Mouse (Mus musculus) G1E (cell line): ENCODE data around the gene Arhgap11a. TPM values are rescaled to one million over a fixed set of nuclear protein-coding genes. Genes with fewer than 3 reads are reported as not detected.

ENCODE experiments used
- ATAC-seq: 2 replicates; pipeline ENCODE4 v1.8.0; 2016; ENCODE audit warnings: mild to moderate bottlenecking; ENCODE audit not compliant: insufficient number of reproducible peaks, poor library complexity, low FRiP score, severe bottlenecking; ENCODE audit errors: extremely low read depth
- DNase-seq: peaks from one replicate; pipeline ENCODE4 v3.0.0; 2012; ENCODE audit warnings: low spot score
- H3K27me3 ChIP-seq: 2 replicates; pipeline ENCODE4 v1.6.1; 2012; ENCODE audit warnings: mild to moderate bottlenecking, low read length, inconsistent platforms; ENCODE audit not compliant: insufficient read depth
- H3K36me3 ChIP-seq: replicated peaks from 2 replicates; pipeline ENCODE3; 2012; ENCODE audit warnings: mild to moderate bottlenecking, inconsistent platforms
- H3K4me1 ChIP-seq: 2 replicates; pipeline ENCODE4 v1.6.1; 2012; ENCODE audit warnings: low read depth, low read length, inconsistent platforms, mixed read lengths; ENCODE audit not compliant: insufficient read depth
- H3K4me3 ChIP-seq: 2 replicates; pipeline ENCODE4 v1.5.1; 2012; ENCODE audit warnings: low read depth, mild to moderate bottlenecking, inconsistent platforms, low read length, moderate library complexity, mixed read lengths
- H3K9me3 ChIP-seq: replicated peaks from 2 replicates; pipeline ENCODE4 v1.6.1; 2012; ENCODE audit warnings: inconsistent platforms
- CTCF ChIP-seq: IDR thresholded peaks from 2 replicates; pipeline ENCODE4 v1.5.1; 2012; ENCODE audit warnings: low read depth, low read length, inconsistent platforms, mixed read lengths
- GATA1 ChIP-seq: IDR thresholded peaks from 2 replicates; pipeline ENCODE4 v1.6.1; 2012; ENCODE audit warnings: borderline replicate concordance, low read length, inconsistent platforms, mixed read lengths
- GATA2 ChIP-seq: IDR thresholded peaks from 2 replicates; pipeline ENCODE4 v1.6.1; 2012; ENCODE audit warnings: low read depth, low read length, inconsistent platforms, borderline replicate concordance
- POLR2AphosphoS5 ChIP-seq: IDR thresholded peaks from 2 replicates; pipeline ENCODE4 v1.6.1; 2012; ENCODE audit warnings: low read depth, low read length, inconsistent platforms; ENCODE audit not compliant: insufficient replicate concordance
- TAL1 ChIP-seq: conservative IDR thresholded peaks from 2 replicates; pipeline ENCODE4 v1.6.1; 2012; ENCODE audit warnings: low read depth, low read length, inconsistent platforms, mixed read lengths
- polyA plus RNA-seq: library from polyadenylated mRNA; stranded (reverse); fragments of >175 nt; gene quantifications from 2 replicates; pipeline ENCODE4 v1.2.3, GENCODE M21; 2012
- total RNA-seq, 2 experiments: library from RNA; stranded (forward) in 1 of 2; stranded (reverse) in 1 of 2; fragments of 200-1000 nt in 1 of 2; fragments of >200 nt in 1 of 2; fragmentation: Nextera tagmentation in 1 of 2; gene quantifications; 2 replicates each; pipeline ENCODE4 v1.2.3; 2014 to 2017

Arhgap11a gene
- total RNA-seq (2014; fragmentation: Nextera tagmentation) (81.4 and 85.7 TPM in 2 replicates), total RNA-seq (2017) (37.9 and 50.5 TPM in 2 replicates), polyA plus RNA-seq (15.9 and 19.0 TPM in 2 replicates)

- TF ChIP-seq TAL1, result no peak
- no peak for TF ChIP-seq GATA1
- no peak for TF ChIP-seq CTCF
- no peak for TF ChIP-seq GATA2
- TF ChIP-seq POLR2AphosphoS5, result no peak
- no peaks in the 10 kb centered on the region for H3K27me3 ChIP-seq
- H3K4me1 ChIP-seq, result peaks cover 34% of the 10 kb centered on the region
- ATAC-seq (peak; percentile 86), DNase-seq (peak; percentile 75)
- H3K36me3 ChIP-seq, result peaks cover 27% of the 10 kb centered on the region
- no peaks in the 10 kb centered on the region for H3K9me3 ChIP-seq
- H3K4me3 ChIP-seq, result peak within 1 kb of the TSS; percentile 90
Observed at GRCm38 (mm10) chr2:113848245-113849121, at the start of gene Arhgap11a. Gene Arhgap11a (minus strand): TSS chr2:113848661.

DNA sequence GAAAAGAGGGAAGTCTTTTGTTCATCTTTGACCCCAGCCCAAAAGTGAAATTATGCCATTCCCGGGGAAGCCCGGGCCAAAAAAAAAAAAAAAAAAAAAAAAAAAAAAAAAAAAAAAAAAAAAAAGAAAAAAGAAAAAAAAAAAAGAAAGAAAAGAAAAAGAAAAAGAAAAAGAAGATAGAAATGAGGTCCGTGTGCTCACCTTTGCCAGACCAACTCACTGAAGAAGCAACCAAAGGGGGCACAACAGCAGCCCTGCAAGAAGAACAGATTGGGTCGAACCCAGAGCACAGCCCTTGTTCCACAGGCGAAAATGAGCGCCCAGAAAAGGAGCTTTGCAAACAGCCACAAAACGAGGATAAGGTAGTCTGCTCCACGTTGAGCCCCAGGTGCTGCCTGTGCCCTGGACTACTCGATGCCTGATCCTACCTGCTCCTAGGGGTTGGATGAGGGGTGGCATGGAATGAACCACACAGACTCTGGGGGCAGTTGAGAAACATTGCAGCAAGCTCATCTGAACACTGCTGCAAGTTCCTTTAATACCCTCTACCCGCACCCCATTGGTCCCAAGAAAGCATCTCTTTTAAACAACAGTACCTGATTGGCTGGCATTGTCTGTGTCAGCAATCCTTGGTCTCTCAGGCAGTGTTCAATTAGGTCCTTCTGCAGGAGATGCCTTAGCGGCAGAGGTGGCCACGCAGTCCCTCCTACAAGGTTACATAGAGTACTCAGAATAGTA lies 45.1 kb upstream of the Arhgap11a start:
- no peak for DNase-seq
- Histone ChIP-seq H3K36me3 (no peaks in the 10 kb centered on the region), H3K4me3 (peak overlapping the region; percentile 44; the same call in 1 of the 2 replicates), H3K9me3 (no peaks in the 10 kb centered on the region), H3K4me1 (peaks cover 12% of the 10 kb centered on the region), H3K27me3 (peaks cover 3% of the 10 kb centered on the region; the same call in 1 of the 2 replicates)
- peak; percentile 22; the same call in 1 of the 2 replicates for ATAC-seq
- no peak for TF ChIP-seq POLR2AphosphoS5
- TF ChIP-seq GATA2, result no peak

- ATAC-seq (no peak), DNase-seq (no peak)
- Histone ChIP-seq H3K4me3 (no peak overlapping the region), H3K4me1 (peaks cover under 1% of the 10 kb centered on the region; the same call in 1 of the 2 replicates), H3K9me3 (no peaks in the 10 kb centered on the region), H3K36me3 (no peaks in the 10 kb centered on the region), H3K27me3 (peaks cover 3% of the 10 kb centered on the region; the same call in 1 of the 2 replicates)
- TF ChIP-seq GATA2 (no peak), POLR2AphosphoS5 (no peak), TAL1 (no peak), CTCF (no peak)
Observed at GRCm38 (mm10) chr2:113887166-113887565, 38.7 kb upstream of the Arhgap11a start.

DNA sequence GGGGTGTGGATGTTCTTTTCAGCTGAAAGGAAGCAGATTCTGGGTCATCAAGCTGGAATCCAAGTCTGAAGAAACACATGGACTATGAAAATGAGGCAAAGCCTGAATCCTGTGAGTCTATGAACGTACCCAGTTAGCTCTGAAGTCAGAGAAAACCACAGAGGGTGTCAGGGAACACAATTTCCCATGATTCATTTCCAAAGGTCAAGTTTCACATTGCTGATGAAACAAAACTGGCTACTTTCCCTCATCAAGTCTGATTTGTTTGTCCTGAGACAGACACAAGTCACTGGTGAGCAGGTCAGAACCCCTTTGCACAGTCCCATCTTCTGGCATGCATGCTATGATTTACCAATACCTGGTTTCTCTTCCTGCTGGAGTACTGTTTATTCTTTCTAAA lies 37.6 kb upstream of the Arhgap11a start:
- ATAC-seq (no peak), DNase-seq (no peak)

DNA sequence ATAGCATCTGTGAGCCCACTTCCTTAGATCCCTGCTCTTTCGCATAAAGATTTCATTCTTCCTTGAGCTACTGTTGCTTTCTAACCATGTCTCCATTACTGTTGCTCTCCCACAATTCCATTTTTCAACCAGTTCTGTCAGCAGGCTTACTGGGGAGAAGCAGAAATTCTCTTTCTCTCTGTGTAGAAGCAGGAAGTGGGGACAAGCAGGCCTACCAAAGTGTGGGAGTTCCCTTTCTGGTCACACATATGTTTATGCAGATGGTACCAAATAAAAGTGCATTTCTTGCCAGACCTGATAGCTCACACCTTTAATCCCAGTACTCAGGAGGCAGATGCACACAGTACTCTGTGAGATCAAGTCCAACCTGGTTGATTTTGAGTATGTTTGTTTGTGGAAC lies 21.7 kb upstream of the Arhgap11a start:
- no peak for ATAC-seq
- TF ChIP-seq TAL1 (no peak), POLR2AphosphoS5 (no peak), GATA2 (no peak), CTCF (no peak), GATA1 (no peak)
- Histone ChIP-seq H3K9me3 (no peaks in the 10 kb centered on the region), H3K4me1 (no peaks in the 10 kb centered on the region; the same call in 1 of the 2 replicates), H3K4me3 (no peak overlapping the region), H3K27me3 (peaks cover 7% of the 10 kb centered on the region; the same call in 1 of the 2 replicates), H3K36me3 (no peaks in the 10 kb centered on the region)
- no peak for DNase-seq

More for the DNA sequence above, 37.6 kb upstream of the Arhgap11a start:
- H3K27me3 ChIP-seq, result peaks cover 3% of the 10 kb centered on the region; the same call in 1 of the 2 replicates
- no peak overlapping the region for H3K4me3 ChIP-seq
- H3K36me3 ChIP-seq, result no peaks in the 10 kb centered on the region
- no peaks in the 10 kb centered on the region for H3K4me1 ChIP-seq
- no peak for TF ChIP-seq GATA2
- no peak for TF ChIP-seq GATA1
- no peak for TF ChIP-seq CTCF
- TF ChIP-seq POLR2AphosphoS5, result no peak
- no peak for TF ChIP-seq TAL1
- H3K9me3 ChIP-seq, result no peaks in the 10 kb centered on the region

GRCm38 (mm10) chr2:113868404-113868803 lies 19.9 kb upstream of the Arhgap11a start:
- no peaks in the 10 kb centered on the region for H3K36me3 ChIP-seq
- TF ChIP-seq CTCF, result no peak
- TF ChIP-seq TAL1, result no peak
- no peak for TF ChIP-seq GATA2
- no peak for TF ChIP-seq POLR2AphosphoS5
- DNase-seq (no peak), ATAC-seq (peak; percentile 54)
- no peak overlapping the region for H3K4me3 ChIP-seq
- peaks cover 7% of the 10 kb centered on the region; the same call in 1 of the 2 replicates for H3K27me3 ChIP-seq
- no peaks in the 10 kb centered on the region; the same call in 1 of the 2 replicates for H3K4me1 ChIP-seq
- no peaks in the 10 kb centered on the region for H3K9me3 ChIP-seq
